Mouse (Mus musculus) embryonic fibroblast, embryonic 13.5 days (primary cell): Measurements from ENCODE around the gene 4931406P16Rik.

Experiments
- CTCF ChIP-seq: IDR thresholded peaks from 2 replicates; pipeline ENCODE4 v1.5.1; 2011; ENCODE audit warnings: mild to moderate bottlenecking, control low read depth, low read length, moderate library complexity, borderline replicate concordance; ENCODE audit not compliant: insufficient read depth
- POLR2A ChIP-seq: IDR thresholded peaks from 2 replicates; pipeline ENCODE4 v1.6.1; 2011; ENCODE audit warnings: low read depth, mild to moderate bottlenecking, control low read depth, low read length, moderate library complexity

DNA sequence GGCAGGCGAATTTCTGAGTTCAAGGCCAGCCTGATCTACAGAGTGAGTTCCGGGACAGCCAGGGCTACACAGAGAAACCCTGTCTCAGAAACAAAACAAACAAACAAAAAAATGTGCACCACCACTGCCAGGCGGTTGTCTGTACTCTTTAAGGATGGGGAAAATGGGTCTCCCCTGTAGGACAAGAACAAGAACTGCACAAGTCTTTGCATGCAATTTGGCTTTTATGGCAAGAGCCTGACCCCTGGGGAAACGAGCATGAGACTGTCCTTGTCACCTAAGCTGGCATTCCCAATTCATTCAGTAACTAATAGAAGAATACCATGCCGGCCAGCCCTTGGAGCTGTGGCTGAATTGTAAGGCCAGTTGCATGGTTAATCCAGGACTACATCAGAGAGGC is 77.7 kb downstream of the 4931406P16Rik start:
- TF ChIP-seq POLR2A (no peak), CTCF (no peak)
